13 mouse cellular contexts compared by ENCODE assay signal in genomic region chr3:27272926-27273745, GRCm38 (mm10). TPM values are rescaled to one million over a fixed set of nuclear protein-coding genes. Genes with fewer than 3 reads are reported as not detected.
DNase-seq lines count a peak whose midpoint lies in the region; ATAC-seq and TF ChIP-seq lines count a peak whose summit lies in the region.
"Had no signal": no experiment of that assay in that cellular context is flagged by ENCODE, and none has a peak within 500 bp of the region (broad histone marks: within the 10 kb centered on the region; RNA-seq: fewer than 3 reads in every experiment).

No protein-coding gene starts in this region.

- no peak for TF ChIP-seq EP300 in heart, adult 2 months (IDR thresholded peaks at IDR 0.05; ENCODE audit: insufficient read depth, low read depth, low read length)

- H3K27ac ChIP-seq in heart, adult 2 months: peak overlapping the region; percentile 78
- H3K27ac ChIP-seq in neural tube, embryonic 12.5 days: no peak overlapping the region
- H3K27ac ChIP-seq: hindbrain, embryonic 14.5 days; midbrain, embryonic 15.5 days had no signal

- H3K4me2 ChIP-seq in neural tube, embryonic 12.5 days (replicated peaks): no peak overlapping the region
- H3K4me2 ChIP-seq: hindbrain, embryonic 14.5 days; lung, embryonic 14.5 days; midbrain, embryonic 15.5 days had no signal

- no peak for TF ChIP-seq POLR2A in heart, adult 2 months (IDR thresholded peaks at IDR 0.05; ENCODE audit: insufficient read depth, low read depth, low read length)

- H3K4me3 ChIP-seq in heart, adult 2 months: no peak overlapping the region
- H3K4me3 ChIP-seq in neural tube, embryonic 12.5 days: no peak overlapping the region
- H3K4me3 ChIP-seq: midbrain, embryonic 15.5 days had no signal

- H3K36me3 ChIP-seq in heart, adult 2 months (ENCODE audit: control insufficient read depth, insufficient read depth, low read length): no peaks in the 10 kb centered on the region
- no peaks in the 10 kb centered on the region for H3K36me3 ChIP-seq in neural tube, embryonic 12.5 days
- H3K36me3 ChIP-seq: midbrain, embryonic 15.5 days had no signal

- peaks cover 5% of the 10 kb centered on the region for H3K4me1 ChIP-seq in heart, adult 2 months (ENCODE audit: control insufficient read depth, insufficient read depth, low read length)
- H3K4me1 ChIP-seq in neural tube, embryonic 12.5 days: no peaks in the 10 kb centered on the region
- H3K4me1 ChIP-seq: midbrain, embryonic 15.5 days had no signal

- H3K79me2 ChIP-seq in heart, adult 2 months (replicated peaks; ENCODE audit: control insufficient read depth, insufficient read depth, low read length): no peaks in the 10 kb centered on the region

- WGBS in heart, adult 2 months: 39% methylated on average over 7 of the region's 7 CpGs
- 17% methylated on average over 7 of the region's 7 CpGs for WGBS in neural tube, embryonic 12.5 days

- intact Hi-C loops in heart, adult 2 months (cut with DNase I): no loop called here
- intact Hi-C loops in heart, postnatal 10 days (cut with DNase I): loop anchor here (5.0 kb wide), 2 partner anchors 49 to 64 kb away; no protein-coding TSS in a partner anchor

- no peak for TF ChIP-seq CTCF in heart, adult 2 months (IDR thresholded peaks at IDR 0.05)

- peak; percentile 68 for ATAC-seq in neural tube, embryonic 12.5 days (ENCODE audit: low FRiP score, low read depth)
- ATAC-seq: midbrain, embryonic 15.5 days had no signal

- peak overlapping the region; percentile 72 for H3K9ac ChIP-seq in heart, adult 2 months (ENCODE audit: low read depth, low read length)
- no peak overlapping the region for H3K9ac ChIP-seq in neural tube, embryonic 12.5 days
- H3K9ac ChIP-seq: hindbrain, embryonic 14.5 days; lung, embryonic 14.5 days; midbrain, embryonic 15.5 days had no signal

- no peaks in the 10 kb centered on the region for H3K9me3 ChIP-seq in neural tube, embryonic 12.5 days
- H3K9me3 ChIP-seq: midbrain, embryonic 15.5 days had no signal

- no peaks in the 10 kb centered on the region for H3K27me3 ChIP-seq in heart, adult 2 months (ENCODE audit: control insufficient read depth, insufficient read depth, low read length)
- no peaks in the 10 kb centered on the region for H3K27me3 ChIP-seq in neural tube, embryonic 12.5 days (replicated peaks)
- H3K27me3 ChIP-seq: midbrain, embryonic 15.5 days had no signal

- peak in 1 of 2 experiments; percentile 7 for DNase-seq in heart, adult 2 months
- no peak for DNase-seq in heart, postnatal 10 days
- no peak for DNase-seq in neural tube, embryonic 10.5 days (ENCODE audit: extremely low spot score, low spot score)
- DNase-seq in kidney, postnatal 14 days: peak; percentile 66
- peak; percentile 50 for DNase-seq in yolk sac, embryonic 10.5 days (ENCODE audit: low spot score)
- no peak for DNase-seq in right cerebral cortex, postnatal 10 days (ENCODE audit: low spot score in 2 of 2)
- DNase-seq in spleen, postnatal 14 days (ENCODE audit: low spot score in 2 of 2): no peak
- DNase-seq: cerebellum, postnatal 36 days; lung, embryonic 14.5 days had no signal

RNA-seq across cellular contexts. Expression of gene Tnfsf10, which starts 43.7 kb away (rescaled TPM):
- 10 to 100 TPM in 1 of 2 experiments, 1 to 10 TPM in 1; 6.3 to 10.4 TPM for total RNA-seq in heart, adult 2 months (2021)
- polyA plus RNA-seq in heart, adult 2 months (2012; rRNA removed): 4.2 and 8.5 TPM in 2 replicates
- 10 to 100 TPM; 10.6 to 19.0 TPM for total RNA-seq in heart, postnatal 10 days (2021)
- not detected in 2 replicates for polyA plus RNA-seq in neural tube, embryonic 12.5 days (2016; fragmentation: Nextera tagmentation; extraction: Ambion mirVana)
- polyA plus RNA-seq: forebrain, embryonic 11.5 days had no signal

Comparison
In these comparisons a context has a peak if more than half of its experiments do, and no peak if none do; other contexts are left out.
1. DNase-seq: peak in kidney, postnatal 14 days (single experiment) and yolk sac, embryonic 10.5 days (single experiment); none in heart, postnatal 10 days (0 of 2), neural tube, embryonic 10.5 days (single experiment), right cerebral cortex, postnatal 10 days (0 of 2) and spleen, postnatal 14 days (0 of 2).